Mouse (Mus musculus) kidney, embryonic 16.5 days (tissue): ENCODE measurements at regions not wholly inside any gene's neighbourhood (a gene's known extent, or its start where the extent isn't known, plus 50 kb on each side); places are given as distances from the start of the nearest gene placed in this dataset.

Experiments
- ATAC-seq: fragments of 200-750 bp; cut with Nextera tagmentation; 2 replicates; pipeline ENCODE4 v1.8.0; 2017; ENCODE audit warnings: moderate TSS enrichment; ENCODE audit not compliant: low FRiP score, low TSS enrichment
- H3K27ac ChIP-seq: fragments of 300-500 bp; sonication (generic); 2 replicates; pipeline ENCODE4 v1.5.1; 2014; ENCODE audit warnings: low read length
- H3K27me3 ChIP-seq: fragments of 300-500 bp; sonication (generic); 2 replicates; pipeline ENCODE4 v1.6.1; 2014; ENCODE audit warnings: low read length, control low read depth, mixed read lengths; ENCODE audit not compliant: insufficient read depth
- H3K36me3 ChIP-seq: fragments of 300-500 bp; sonication (generic); 2 replicates; pipeline ENCODE4 v1.6.1; 2014; ENCODE audit warnings: low read length, control low read depth, mixed read lengths; ENCODE audit not compliant: insufficient read depth
- H3K4me1 ChIP-seq: fragments of 300-500 bp; sonication (generic); 2 replicates; pipeline ENCODE4 v1.6.1; 2014; ENCODE audit warnings: low read length, control low read depth, mixed read lengths; ENCODE audit not compliant: insufficient read depth
- H3K4me2 ChIP-seq: fragments of 300-500 bp; sonication (generic); replicated peaks from 2 replicates; pipeline ENCODE4 v1.6.1; 2014; ENCODE audit warnings: low read depth, low read length
- H3K4me3 ChIP-seq: fragments of 300-500 bp; sonication (generic); 2 replicates; pipeline ENCODE4 v1.5.1; 2014; ENCODE audit warnings: mild to moderate bottlenecking, low read length
- H3K9ac ChIP-seq: fragments of 300-500 bp; sonication (generic); replicated peaks from 2 replicates; pipeline ENCODE4 v1.6.1; 2014; ENCODE audit warnings: low read length
- H3K9me3 ChIP-seq: fragments of 300-500 bp; sonication (generic); 2 replicates; pipeline ENCODE4 v1.6.1; 2016; ENCODE audit warnings: low read length, control low read depth
- WGBS: fragments of 180-500 bp; shearing (Covaris S2); extraction: QIAGEN DNeasy Blood & Tissue Kit; methylation state at CpG from one replicate; pipeline ENCODE4 v1.1.7; 2014; 5-methylcytosine and 5-hydroxymethylcytosine counted together

- Histone ChIP-seq H3K27ac (no peak overlapping the region), H3K9ac (no peak overlapping the region), H3K4me1 (no peaks in the 10 kb centered on the region), H3K27me3 (no peaks in the 10 kb centered on the region), H3K9me3 (no peaks in the 10 kb centered on the region), H3K4me2 (no peak overlapping the region), H3K4me3 (no peak overlapping the region), H3K36me3 (no peaks in the 10 kb centered on the region)
- ATAC-seq = no peak
- WGBS = 77% methylated on average over 4 of the region's 4 CpGs
Observed at GRCm38 (mm10) chr9:27691616-27692015, 99.0 kb upstream of the Opcml start.

DNA sequence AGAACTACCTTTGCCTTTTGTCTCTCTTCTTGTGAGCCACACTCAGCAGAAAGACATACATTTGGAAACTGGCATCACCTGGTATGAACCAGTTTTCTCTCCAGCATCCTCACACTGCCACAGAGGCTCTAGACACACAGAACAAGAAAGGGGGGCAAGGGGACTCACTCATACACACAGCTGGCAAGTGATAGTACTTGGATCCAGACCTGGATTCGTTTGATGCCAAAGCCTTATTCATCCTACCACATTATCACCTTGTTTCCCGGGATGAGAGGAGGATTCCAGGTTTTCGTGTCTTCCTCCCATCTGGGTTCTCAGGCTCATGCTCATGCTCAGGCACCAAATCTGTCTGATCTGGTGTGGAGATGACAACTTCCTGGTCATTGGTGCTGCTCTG, 97.8 kb upstream of the Opcml start:
- H3K4me2 ChIP-seq = no peak overlapping the region
- H3K9me3 ChIP-seq = no peaks in the 10 kb centered on the region
- ATAC-seq = no peak
- no peaks in the 10 kb centered on the region for H3K4me1 ChIP-seq
- no peak overlapping the region for H3K9ac ChIP-seq
- H3K27ac ChIP-seq = no peak overlapping the region
- WGBS = 87% methylated on average over 3 of the region's 3 CpGs
- no peaks in the 10 kb centered on the region for H3K36me3 ChIP-seq
- no peaks in the 10 kb centered on the region for H3K27me3 ChIP-seq
- no peak overlapping the region for H3K4me3 ChIP-seq

DNA sequence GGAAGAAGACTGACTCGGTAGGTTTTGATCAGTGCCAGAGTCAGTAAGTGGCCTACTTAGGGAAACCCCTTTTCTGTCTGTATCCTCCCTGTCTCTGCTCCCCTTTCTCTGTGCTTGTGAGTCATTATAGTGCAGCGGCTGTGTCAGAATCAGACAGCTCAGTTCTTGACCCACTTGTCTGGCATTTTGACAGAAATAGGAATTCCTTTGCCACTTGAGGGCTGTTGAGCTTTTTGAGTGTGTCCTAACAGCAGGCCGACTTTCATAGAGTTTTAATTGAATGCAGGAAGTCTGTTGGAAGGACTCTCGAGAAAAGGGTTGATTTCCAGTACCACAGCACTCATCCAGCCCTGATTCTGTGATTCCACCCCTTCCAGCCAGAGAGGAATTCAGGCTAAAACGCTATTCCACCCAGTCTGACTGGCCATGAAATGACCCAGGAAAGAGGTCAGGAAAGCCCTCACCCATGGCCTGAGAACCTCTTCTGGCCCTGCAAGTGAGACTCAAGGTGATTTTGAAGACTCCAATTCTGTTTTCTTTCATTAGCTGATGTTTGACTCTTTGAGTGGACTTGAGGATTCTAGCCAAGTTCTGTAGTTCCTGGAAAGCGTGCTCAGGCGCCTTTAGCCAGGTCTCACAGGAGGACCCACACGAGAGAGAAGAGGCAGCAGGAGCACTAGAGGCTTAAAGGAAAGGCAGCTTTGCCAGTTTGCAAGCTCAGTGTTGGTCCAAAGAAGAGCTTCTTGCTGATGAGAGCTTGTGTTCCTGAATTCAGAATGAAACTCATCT, 95.6 kb upstream of the Opcml start:
- ATAC-seq = no peak
- WGBS = 73% methylated on average over 8 of the region's 8 CpGs
- no peak overlapping the region for H3K27ac ChIP-seq

GRCm38 (mm10) chr9:27701559-27701958, 89.0 kb upstream of the Opcml start:
- Histone ChIP-seq H3K4me3 (no peak overlapping the region), H3K27ac (no peak overlapping the region), H3K4me2 (no peak overlapping the region), H3K27me3 (no peaks in the 10 kb centered on the region), H3K9ac (no peak overlapping the region), H3K9me3 (no peaks in the 10 kb centered on the region), H3K4me1 (no peaks in the 10 kb centered on the region), H3K36me3 (no peaks in the 10 kb centered on the region)
- 51% methylated on average over 9 of the region's 9 CpGs for WGBS
- peak; percentile 61; the same call in 1 of the 2 replicates for ATAC-seq

More for the DNA sequence above, 95.6 kb upstream of the Opcml start:
- Histone ChIP-seq H3K9ac (no peak overlapping the region), H3K4me1 (no peaks in the 10 kb centered on the region), H3K27me3 (no peaks in the 10 kb centered on the region), H3K4me2 (no peak overlapping the region), H3K36me3 (no peaks in the 10 kb centered on the region), H3K4me3 (no peak overlapping the region), H3K9me3 (no peaks in the 10 kb centered on the region)

DNA sequence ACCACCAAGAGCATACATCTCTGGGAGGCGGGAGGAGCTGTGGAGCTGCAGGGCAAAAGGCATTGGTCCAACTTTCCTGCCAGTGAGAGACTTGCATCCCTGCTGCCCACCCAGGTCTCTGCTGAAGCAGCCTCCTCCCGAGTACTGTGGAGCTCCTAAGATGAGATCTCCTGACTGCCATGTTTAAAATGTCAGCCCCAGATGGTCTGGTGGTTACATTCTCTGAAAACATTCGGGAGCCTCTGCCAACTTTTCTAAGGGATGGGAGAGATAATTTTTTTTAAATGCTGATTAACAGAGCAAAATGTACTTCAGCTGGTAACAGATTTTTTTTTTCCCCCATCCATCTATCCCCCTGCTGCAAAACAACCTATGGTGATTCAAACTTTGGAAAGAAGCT, 88.4 kb upstream of the Opcml start:
- no peaks in the 10 kb centered on the region for H3K4me1 ChIP-seq
- no peak overlapping the region for H3K9ac ChIP-seq
- H3K27me3 ChIP-seq = no peaks in the 10 kb centered on the region
- no peak for ATAC-seq
- no peak overlapping the region for H3K4me2 ChIP-seq
- H3K36me3 ChIP-seq = no peaks in the 10 kb centered on the region
- WGBS = 63% methylated on average over 3 of the region's 3 CpGs
- H3K27ac ChIP-seq = no peak overlapping the region
- no peak overlapping the region for H3K4me3 ChIP-seq
- no peaks in the 10 kb centered on the region for H3K9me3 ChIP-seq

- no peak overlapping the region for H3K9ac ChIP-seq
- no peaks in the 10 kb centered on the region for H3K36me3 ChIP-seq
- no peak for ATAC-seq
- 81% methylated on average over 5 of the region's 5 CpGs for WGBS
- H3K9me3 ChIP-seq = no peaks in the 10 kb centered on the region
- no peak overlapping the region for H3K4me2 ChIP-seq
- H3K4me3 ChIP-seq = no peak overlapping the region
- H3K27me3 ChIP-seq = no peaks in the 10 kb centered on the region
- no peaks in the 10 kb centered on the region for H3K4me1 ChIP-seq
- no peak overlapping the region for H3K27ac ChIP-seq
Observed at GRCm38 (mm10) chr9:27704001-27704400, 86.6 kb upstream of the Opcml start.

DNA sequence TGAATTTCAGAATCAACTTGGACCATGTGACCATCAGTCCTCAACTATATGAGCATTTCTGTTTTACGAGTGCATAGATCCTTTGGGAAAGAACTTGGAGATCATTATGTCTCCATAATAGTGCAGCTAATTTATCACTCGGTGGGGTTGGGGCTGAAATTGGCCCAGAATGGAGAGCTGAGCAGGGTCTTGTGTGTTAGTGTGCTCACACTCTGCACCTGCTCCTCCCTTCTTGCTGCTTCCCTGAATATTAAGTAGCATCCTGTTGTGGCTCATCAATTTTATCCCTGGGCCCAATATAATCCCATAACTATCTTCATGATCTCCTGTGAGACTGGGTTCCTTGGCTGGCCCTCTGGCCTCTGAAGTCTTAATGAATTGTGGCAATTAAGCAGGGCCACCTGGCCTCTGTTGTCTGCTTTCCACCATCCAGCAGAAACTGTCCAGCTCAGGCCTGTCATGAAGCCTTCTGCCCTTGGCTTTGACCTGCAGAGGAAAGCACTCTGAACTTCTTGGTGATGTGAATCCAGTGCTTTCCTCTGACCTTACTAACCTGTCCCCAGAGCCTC, 66.7 kb upstream of the Opcml start:
- no peak overlapping the region for H3K4me2 ChIP-seq
- no peaks in the 10 kb centered on the region for H3K4me1 ChIP-seq
- H3K9ac ChIP-seq = no peak overlapping the region
- H3K36me3 ChIP-seq = no peaks in the 10 kb centered on the region
- no peak overlapping the region for H3K4me3 ChIP-seq
- 77% methylated on average over 2 of the region's 2 CpGs for WGBS
- no peaks in the 10 kb centered on the region for H3K9me3 ChIP-seq
- no peak overlapping the region for H3K27ac ChIP-seq
- ATAC-seq = no peak
- H3K27me3 ChIP-seq = no peaks in the 10 kb centered on the region

- Histone ChIP-seq H3K9me3 (no peaks in the 10 kb centered on the region), H3K9ac (no peak overlapping the region), H3K4me1 (no peaks in the 10 kb centered on the region), H3K4me2 (no peak overlapping the region), H3K27ac (no peak overlapping the region), H3K36me3 (no peaks in the 10 kb centered on the region), H3K4me3 (no peak overlapping the region), H3K27me3 (no peaks in the 10 kb centered on the region)
- no peak for ATAC-seq
- 88% methylated on average over 2 of the region's 2 CpGs for WGBS
Observed at GRCm38 (mm10) chr9:27724576-27724975, 66.0 kb upstream of the Opcml start.

GRCm38 (mm10) chr9:27728652-27729557, 61.7 kb upstream of the Opcml start:
- 9% methylated on average over 13 of the region's 13 CpGs for WGBS
- no peak overlapping the region for H3K4me3 ChIP-seq
- H3K9me3 ChIP-seq = no peaks in the 10 kb centered on the region
- H3K4me1 ChIP-seq = no peaks in the 10 kb centered on the region
- ATAC-seq = peak; percentile 61; the same call in 1 of the 2 replicates
- H3K4me2 ChIP-seq = peak overlapping the region; percentile 14; the same call in 1 of the 2 replicates
- no peaks in the 10 kb centered on the region for H3K27me3 ChIP-seq
- H3K27ac ChIP-seq = no peak overlapping the region
- H3K9ac ChIP-seq = no peak overlapping the region
- no peaks in the 10 kb centered on the region for H3K36me3 ChIP-seq

DNA sequence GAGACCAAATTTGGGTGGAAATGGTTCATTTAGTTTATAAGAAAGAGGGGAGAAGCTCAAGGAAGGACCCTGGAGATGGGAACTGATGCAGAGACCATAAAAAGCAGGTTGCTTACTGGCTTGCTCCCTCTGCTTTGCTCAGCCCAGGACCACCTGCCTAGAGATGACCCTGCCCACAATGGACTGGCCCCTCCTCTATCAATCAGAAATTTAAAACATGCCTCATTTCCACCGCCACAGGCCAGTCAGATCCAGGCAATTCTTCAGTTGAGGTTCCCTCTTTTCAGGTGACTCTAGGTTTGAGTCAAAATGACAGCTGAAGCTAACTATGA, 61.1 kb upstream of the Opcml start:
- no peaks in the 10 kb centered on the region for H3K4me1 ChIP-seq
- H3K36me3 ChIP-seq = no peaks in the 10 kb centered on the region
- WGBS = 74% methylated on average over 1 of the region's 1 CpGs
- ATAC-seq = no peak
- H3K4me3 ChIP-seq = no peak overlapping the region
- H3K27ac ChIP-seq = no peak overlapping the region
- no peak overlapping the region for H3K9ac ChIP-seq
- H3K4me2 ChIP-seq = no peak overlapping the region
- H3K27me3 ChIP-seq = no peaks in the 10 kb centered on the region
- H3K9me3 ChIP-seq = no peaks in the 10 kb centered on the region
